Mouse (Mus musculus) hindbrain, embryonic 11.5 days (tissue): Measurements from ENCODE around the gene Pfn1. TPM values are rescaled to one million over a fixed set of nuclear protein-coding genes. Genes with fewer than 3 reads are reported as not detected.

ENCODE experiments used
- ATAC-seq: fragments of 200-750 bp; cut with Nextera tagmentation; 2 replicates; pipeline ENCODE4 v1.8.0; 2017; ENCODE audit warnings: mild to moderate bottlenecking, moderate TSS enrichment, moderate library complexity; ENCODE audit not compliant: low FRiP score
- DNase-seq: peaks from one replicate; pipeline ENCODE4 v3.0.0-alpha.2; 2015; ENCODE audit warnings: low spot score
- H3K27ac ChIP-seq: fragments of 300-500 bp; sonication (generic); 2 replicates; pipeline ENCODE4 v1.5.1; 2014; ENCODE audit warnings: mild to moderate bottlenecking, low read depth, low read length
- H3K27me3 ChIP-seq: fragments of 300-500 bp; sonication (generic); 2 replicates; pipeline ENCODE4 v1.6.1; 2014; ENCODE audit warnings: mild to moderate bottlenecking, low read length, moderate library complexity, mixed read lengths; ENCODE audit not compliant: control insufficient read depth, insufficient read depth
- H3K36me3 ChIP-seq: fragments of 300-500 bp; sonication (generic); 2 replicates; pipeline ENCODE4 v1.6.1; 2014; ENCODE audit warnings: mild to moderate bottlenecking, low read length, moderate library complexity, mixed read lengths; ENCODE audit not compliant: control insufficient read depth, insufficient read depth
- H3K4me1 ChIP-seq: fragments of 300-500 bp; sonication (generic); replicated peaks from 2 replicates; pipeline ENCODE4 v1.6.1; 2014; ENCODE audit warnings: low read length, mixed read lengths; ENCODE audit not compliant: control insufficient read depth, insufficient read depth
- H3K4me2 ChIP-seq: fragments of 300-500 bp; sonication (generic); replicated peaks from 2 replicates; pipeline ENCODE4 v1.6.1; 2014; ENCODE audit warnings: mild to moderate bottlenecking, low read depth, low read length
- H3K4me3 ChIP-seq: fragments of 300-500 bp; sonication (generic); 2 replicates; pipeline ENCODE4 v1.5.1; 2014; ENCODE audit warnings: low read depth, low read length
- H3K9ac ChIP-seq: fragments of 300-500 bp; sonication (generic); 2 replicates; pipeline ENCODE4 v1.6.1; 2014; ENCODE audit warnings: low read depth, low read length
- H3K9me3 ChIP-seq: fragments of 300-500 bp; sonication (generic); 2 replicates; pipeline ENCODE4 v1.6.1; 2016; ENCODE audit warnings: low read length; ENCODE audit not compliant: control insufficient read depth
- WGBS: fragments of 180-500 bp; shearing (Covaris S2); extraction: QIAGEN DNeasy Blood & Tissue Kit; methylation state at CpG from one replicate; pipeline ENCODE4 v1.1.7; 2014; 5-methylcytosine and 5-hydroxymethylcytosine counted together
- polyA plus RNA-seq: library from polyadenylated mRNA; unstranded; fragments of >200 nt; fragmentation: Nextera tagmentation; extraction: Ambion mirVana; gene quantifications from 2 replicates; pipeline ENCODE4 v1.2.1, GENCODE M21; 2014

Gene Pfn1
- polyA plus RNA-seq, 1 experiment from 2014 or later: 1,523 TPM

- H3K4me2 ChIP-seq: no peak overlapping the region
- H3K4me1 ChIP-seq: peaks cover 3% of the 10 kb centered on the region; the same call in 1 of the 2 replicates
- ATAC-seq: no peak; the same call in 1 of the 2 replicates
- H3K27me3 ChIP-seq: no peaks in the 10 kb centered on the region
- WGBS: 67% methylated on average over 12 of the region's 12 CpGs
- no peaks in the 10 kb centered on the region for H3K36me3 ChIP-seq
- H3K4me3 ChIP-seq: no peak overlapping the region
- DNase-seq: no peak
- no peaks in the 10 kb centered on the region for H3K9me3 ChIP-seq
- H3K27ac ChIP-seq: no peak overlapping the region
- no peak overlapping the region for H3K9ac ChIP-seq
Observed at GRCm38 (mm10) chr11:70681170-70681569, 26.7 kb upstream of the Pfn1 start.

- Histone ChIP-seq H3K27ac (no peak overlapping the region), H3K4me1 (peaks cover 3% of the 10 kb centered on the region; the same call in 1 of the 2 replicates), H3K4me2 (no peak overlapping the region), H3K9me3 (no peaks in the 10 kb centered on the region), H3K27me3 (no peaks in the 10 kb centered on the region), H3K9ac (no peak overlapping the region), H3K36me3 (no peaks in the 10 kb centered on the region), H3K4me3 (no peak overlapping the region)
- 91% methylated on average over 8 of the region's 8 CpGs for WGBS
- no peak for DNase-seq
- ATAC-seq: no peak
Observed at GRCm38 (mm10) chr11:70679894-70680293, 25.4 kb upstream of the Pfn1 start.

GRCm38 (mm10) chr11:70679361-70679760 is 24.9 kb upstream of the Pfn1 start:
- DNase-seq: no peak
- no peaks in the 10 kb centered on the region for H3K36me3 ChIP-seq
- no peak overlapping the region for H3K4me2 ChIP-seq
- H3K27me3 ChIP-seq: no peaks in the 10 kb centered on the region
- no peak for ATAC-seq
- 96% methylated on average over 8 of the region's 8 CpGs for WGBS
- no peak overlapping the region for H3K27ac ChIP-seq
- peaks cover 4% of the 10 kb centered on the region; the same call in 1 of the 2 replicates for H3K4me1 ChIP-seq
- H3K4me3 ChIP-seq: no peak overlapping the region
- no peaks in the 10 kb centered on the region for H3K9me3 ChIP-seq
- H3K9ac ChIP-seq: no peak overlapping the region

- Histone ChIP-seq H3K27me3 (no peaks in the 10 kb centered on the region), H3K9me3 (no peaks in the 10 kb centered on the region), H3K4me1 (peaks cover 5% of the 10 kb centered on the region; the same call in 1 of the 2 replicates), H3K36me3 (no peaks in the 10 kb centered on the region), H3K9ac (no peak overlapping the region), H3K4me2 (no peak overlapping the region), H3K27ac (no peak overlapping the region), H3K4me3 (no peak overlapping the region)
- WGBS: 39% methylated on average over 2 of the region's 2 CpGs
- ATAC-seq: no peak
- DNase-seq: no peak
Observed at GRCm38 (mm10) chr11:70678576-70678975, 24.1 kb upstream of the Pfn1 start.

GRCm38 (mm10) chr11:70678092-70678491 is 23.6 kb upstream of the Pfn1 start:
- Histone ChIP-seq H3K4me2 (no peak overlapping the region), H3K27ac (no peak overlapping the region), H3K27me3 (no peaks in the 10 kb centered on the region), H3K36me3 (no peaks in the 10 kb centered on the region), H3K4me1 (peaks cover 5% of the 10 kb centered on the region; the same call in 1 of the 2 replicates), H3K9ac (no peak overlapping the region), H3K4me3 (no peak overlapping the region), H3K9me3 (no peaks in the 10 kb centered on the region)
- 77% methylated on average over 9 of the region's 9 CpGs for WGBS
- no peak for ATAC-seq
- DNase-seq: no peak

- Histone ChIP-seq H3K27ac (no peak overlapping the region), H3K4me2 (no peak overlapping the region), H3K27me3 (no peaks in the 10 kb centered on the region), H3K4me1 (peaks cover 5% of the 10 kb centered on the region; the same call in 1 of the 2 replicates), H3K4me3 (no peak overlapping the region), H3K36me3 (no peaks in the 10 kb centered on the region), H3K9ac (no peak overlapping the region), H3K9me3 (no peaks in the 10 kb centered on the region)
- DNase-seq (no peak), ATAC-seq (no peak)
- WGBS: 68% methylated on average over 11 of the region's 11 CpGs
Observed at GRCm38 (mm10) chr11:70674501-70674900, 20.1 kb upstream of the Pfn1 start.

- H3K27ac ChIP-seq: no peak overlapping the region
- no peak overlapping the region for H3K4me3 ChIP-seq
- no peak for ATAC-seq
- H3K36me3 ChIP-seq: no peaks in the 10 kb centered on the region
- no peaks in the 10 kb centered on the region for H3K27me3 ChIP-seq
- WGBS: 54% methylated on average over 6 of the region's 6 CpGs
- H3K9ac ChIP-seq: no peak overlapping the region
- H3K9me3 ChIP-seq: no peaks in the 10 kb centered on the region
- DNase-seq: no peak
- peaks cover 5% of the 10 kb centered on the region; the same call in 1 of the 2 replicates for H3K4me1 ChIP-seq
- H3K4me2 ChIP-seq: no peak overlapping the region
Observed at GRCm38 (mm10) chr11:70674014-70674413, 19.6 kb upstream of the Pfn1 start.

- ATAC-seq (no peak), DNase-seq (no peak)
- Histone ChIP-seq H3K36me3 (no peaks in the 10 kb centered on the region), H3K9ac (no peak overlapping the region; the same call in 1 of the 2 replicates), H3K4me3 (no peak overlapping the region), H3K9me3 (no peaks in the 10 kb centered on the region), H3K4me2 (no peak overlapping the region), H3K27me3 (no peaks in the 10 kb centered on the region), H3K4me1 (peaks cover 5% of the 10 kb centered on the region; the same call in 1 of the 2 replicates), H3K27ac (no peak overlapping the region)
- WGBS: 83% methylated on average over 16 of the region's 16 CpGs
Observed at GRCm38 (mm10) chr11:70671333-70672047, 17.0 kb upstream of the Pfn1 start.

- Histone ChIP-seq H3K4me1 (peaks cover 5% of the 10 kb centered on the region; the same call in 1 of the 2 replicates), H3K27ac (peak overlapping the region; percentile 75), H3K9ac (peak overlapping the region; percentile 55), H3K4me2 (peak overlapping the region; percentile 48), H3K9me3 (no peaks in the 10 kb centered on the region), H3K36me3 (no peaks in the 10 kb centered on the region), H3K4me3 (peak overlapping the region; percentile 40), H3K27me3 (no peaks in the 10 kb centered on the region)
- ATAC-seq (no peak), DNase-seq (no peak)
- 33% methylated on average over 14 of the region's 14 CpGs for WGBS
Observed at GRCm38 (mm10) chr11:70670483-70670882, 16.0 kb upstream of the Pfn1 start.
